Mouse (Mus musculus): ENCODE measurements around the gene Vmn1r166. TPM values are rescaled to one million over a fixed set of nuclear protein-coding genes. Genes with fewer than 3 reads are reported as not detected.

The Vmn1r166 gene
- total RNA-seq (2023) = not detected

DNA sequence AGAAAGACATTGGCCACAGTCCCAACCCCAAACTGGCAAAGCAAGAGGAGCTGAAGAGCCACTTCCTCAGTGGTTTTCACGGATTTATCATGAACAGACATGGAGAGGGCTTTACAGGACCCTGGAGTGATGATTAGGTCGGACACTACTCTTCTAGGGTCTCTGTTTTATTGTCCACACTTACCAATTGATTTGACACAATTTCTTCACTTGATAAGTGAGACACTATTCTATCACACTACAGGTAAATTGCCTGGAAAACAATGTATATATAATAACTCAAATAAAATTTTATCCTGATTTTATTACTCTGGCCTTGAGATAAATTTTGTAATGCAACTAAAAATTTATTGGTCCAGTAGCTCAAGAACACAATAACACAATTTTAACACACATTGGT lies at the start of gene Vmn1r166:
Vmn1r166 (minus strand) TSS at position 101 of the 400 bp plus-strand sequence.

DNA sequence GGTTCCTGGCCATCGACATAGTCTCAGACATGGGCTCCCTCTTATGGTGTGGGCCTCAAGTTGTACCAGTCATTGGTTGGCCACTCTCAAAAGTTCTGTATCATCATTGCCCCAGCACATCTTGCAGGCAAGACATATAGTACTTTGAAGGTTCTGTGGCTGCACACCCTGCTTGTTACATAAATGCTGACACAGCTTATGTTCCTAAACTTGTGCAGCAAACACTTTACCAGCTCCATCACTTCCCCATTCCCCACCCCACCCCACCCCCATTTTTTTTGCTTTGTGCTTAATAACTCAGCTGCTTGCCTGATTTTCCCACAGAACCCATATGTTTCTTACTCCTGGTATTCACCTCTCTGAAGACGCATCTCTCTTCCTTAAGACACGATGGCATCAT lies 49.4 kb upstream of the Vmn1r166 start, which contains the start of gene Nlrp4e:
Nlrp4e (plus strand) TSS at position 301 of the 400 bp plus-strand sequence.

DNA sequence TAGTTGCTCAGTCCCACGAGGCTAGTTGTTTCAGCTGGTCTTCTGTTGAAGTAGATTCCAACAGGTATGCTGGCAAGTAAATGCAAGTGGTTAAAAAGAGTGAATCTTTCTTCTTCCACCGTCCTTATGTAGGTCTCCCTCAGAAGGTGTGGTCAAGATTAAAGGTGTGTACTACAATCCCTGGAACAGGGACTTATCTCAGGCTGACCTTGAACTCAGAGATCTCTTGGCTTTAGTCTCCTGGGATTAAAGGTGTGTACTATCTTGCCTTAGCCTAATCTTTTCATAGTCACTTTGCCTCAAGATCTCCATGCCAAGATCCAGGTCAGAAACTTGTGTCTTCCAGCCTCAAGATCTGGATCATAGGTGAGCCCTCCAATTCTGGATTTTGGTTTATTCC lies 27.3 kb upstream of the Vmn1r166 start, which contains the start of gene Gm6902:
Gm6902 (minus strand) TSS at position 101 of the 400 bp plus-strand sequence.

DNA sequence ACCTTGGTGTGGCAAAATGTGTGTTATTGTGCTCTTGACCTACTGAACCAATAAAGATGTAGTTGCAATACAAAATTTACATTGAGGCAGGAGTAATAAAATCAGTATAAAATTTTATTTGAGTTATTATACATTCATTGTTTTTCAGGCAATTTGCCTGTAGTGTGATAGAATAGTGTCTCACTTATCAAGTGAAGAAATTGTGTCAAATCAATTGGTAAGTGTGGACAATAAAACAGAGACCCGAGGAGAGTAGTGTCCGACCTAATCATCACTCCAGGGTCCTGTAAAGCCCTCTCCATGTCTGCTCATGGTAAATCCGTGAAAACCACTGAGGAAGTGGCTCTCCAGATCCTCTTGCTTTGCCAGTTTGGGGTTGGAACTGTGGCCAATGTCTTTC lies 34.5 kb downstream of the Vmn1r166 start, which contains the start of gene Vmn1r165:
Vmn1r165 (plus strand) TSS at position 301 of the 400 bp plus-strand sequence.

Other genes with a start within 250 kb of the Vmn1r166 start
- not detected for gene Gm4216, start 231.8 kb downstream of the Vmn1r166 start, total RNA-seq (2023)
- not detected for gene Vmn1r163, start 196.1 kb downstream of the Vmn1r166 start, total RNA-seq (2023)
- gene Gm8720, start 184.2 kb downstream of the Vmn1r166 start, total RNA-seq (2023) = not detected
- gene Gm10662, start 107.2 kb downstream of the Vmn1r166 start, total RNA-seq (2023) = not detected
- not detected for gene Vmn1r165, start 34.4 kb downstream of the Vmn1r166 start, total RNA-seq (2023)
- gene Gm6902, start 27.2 kb upstream of the Vmn1r166 start, total RNA-seq (2023) = not detected
- gene Nlrp4e, start 49.5 kb upstream of the Vmn1r166 start, total RNA-seq (2023) = not detected
- not detected for gene Nlrp5, start 134.2 kb upstream of the Vmn1r166 start, total RNA-seq (2023)

Measured in CD8-positive naive resting alpha-beta T cell, adult 57 days (primary cell).